Mouse (Mus musculus) testis, adult 2 months (tissue): Measurements from ENCODE around the gene H3f3a. TPM values are rescaled to one million over a fixed set of nuclear protein-coding genes. Genes with fewer than 3 reads are reported as not detected.

Source experiments
- H3K27ac ChIP-seq: fragments of 200-500 bp; 2 replicates; pipeline ENCODE4 v1.5.1; 2012; ENCODE audit warnings: low read depth, low read length; ENCODE audit not compliant: control insufficient read depth, insufficient read depth
- H3K27me3 ChIP-seq: fragments of 200-500 bp; 2 replicates; pipeline ENCODE4 v1.6.1; 2012; ENCODE audit warnings: mild to moderate bottlenecking, low read length, moderate library complexity; ENCODE audit not compliant: control insufficient read depth, insufficient read depth
- H3K36me3 ChIP-seq: fragments of 200-500 bp; 2 replicates; pipeline ENCODE4 v1.6.1; 2012; ENCODE audit warnings: mild to moderate bottlenecking, low read length; ENCODE audit not compliant: control insufficient read depth, insufficient read depth
- H3K4me1 ChIP-seq: fragments of 200-500 bp; 2 replicates; pipeline ENCODE4 v1.6.1; 2012; ENCODE audit warnings: low read length; ENCODE audit not compliant: control insufficient read depth, insufficient read depth
- H3K4me3 ChIP-seq: fragments of 200-500 bp; 2 replicates; pipeline ENCODE4 v1.5.1; 2012; ENCODE audit warnings: low read depth, mild to moderate bottlenecking, low read length, moderate library complexity, mixed read lengths; ENCODE audit not compliant: control insufficient read depth
- CTCF ChIP-seq: fragments of 200-500 bp; IDR thresholded peaks from 2 replicates; pipeline ENCODE4 v1.5.1; 2012; ENCODE audit warnings: low read depth, mild to moderate bottlenecking, inconsistent platforms, low read length, moderate library complexity; ENCODE audit not compliant: control insufficient read depth, insufficient read depth, insufficient replicate concordance
- POLR2A ChIP-seq: fragments of 200-500 bp; IDR thresholded peaks from 2 replicates; pipeline ENCODE4 v1.6.1; 2012; ENCODE audit warnings: low read depth, mild to moderate bottlenecking, inconsistent platforms, low read length, moderate library complexity; ENCODE audit not compliant: control insufficient read depth
- polyA plus RNA-seq: library from polyadenylated mRNA; depleted of rRNA; stranded (reverse); fragments of >200 nt; gene quantifications from 2 replicates; pipeline ENCODE4 v1.2.3, GENCODE M21; 2012; rRNA removed

Gene H3f3a
- polyA plus RNA-seq, result 538 and 540 TPM in 2 replicates

GRCm38 (mm10) chr1:180813885-180814740, at the start of gene H3f3a:
Gene H3f3a (minus strand): TSS chr1:180813943.
- TF ChIP-seq POLR2A (peak; percentile 37; the same call in 1 of the 2 replicates), CTCF (no peak)
- H3K27me3 ChIP-seq, result no peaks in the 10 kb centered on the region
- peaks cover 3% of the 10 kb centered on the region; the same call in 1 of the 2 replicates for H3K4me1 ChIP-seq
- peak within 1 kb of the TSS; percentile 99 for H3K4me3 ChIP-seq
- peaks cover 2% of the 10 kb centered on the region; the same call in 1 of the 2 replicates for H3K36me3 ChIP-seq
- peak within 1 kb of the TSS; percentile 99 for H3K27ac ChIP-seq

- TF ChIP-seq CTCF (no peak), POLR2A (no peak)
- H3K27me3 ChIP-seq, result no peaks in the 10 kb centered on the region
- no peak overlapping the region for H3K27ac ChIP-seq
- H3K36me3 ChIP-seq, result peaks cover 6% of the 10 kb centered on the region
- H3K4me1 ChIP-seq, result no peaks in the 10 kb centered on the region
- no peak overlapping the region for H3K4me3 ChIP-seq
Measured at GRCm38 (mm10) chr1:180860030-180860429, 46.3 kb upstream of the H3f3a start.

GRCm38 (mm10) chr1:180858763-180859162, 45.0 kb upstream of the H3f3a start:
- Histone ChIP-seq H3K27me3 (no peaks in the 10 kb centered on the region), H3K4me3 (no peak overlapping the region), H3K36me3 (peaks cover 4% of the 10 kb centered on the region), H3K27ac (no peak overlapping the region), H3K4me1 (no peaks in the 10 kb centered on the region)
- TF ChIP-seq POLR2A, result no peak
- no peak for TF ChIP-seq CTCF

GRCm38 (mm10) chr1:180850316-180851270, 36.9 kb upstream of the H3f3a start, which contains the start of gene Sde2:
Gene Sde2 (plus strand): TSS chr1:180851127.
- H3K27ac ChIP-seq, result peak within 1 kb of the TSS; percentile 95
- no peaks in the 10 kb centered on the region for H3K27me3 ChIP-seq
- TF ChIP-seq CTCF (no peak), POLR2A (peak; percentile 97)
- H3K4me3 ChIP-seq, result peak within 1 kb of the TSS; percentile 94
- peaks cover 8% of the 10 kb centered on the region for H3K4me1 ChIP-seq
- H3K36me3 ChIP-seq, result no peaks in the 10 kb centered on the region

- peak overlapping the region; percentile 94 for H3K4me3 ChIP-seq
- peaks cover 8% of the 10 kb centered on the region for H3K4me1 ChIP-seq
- no peak for TF ChIP-seq CTCF
- TF ChIP-seq POLR2A, result no peak
- H3K27ac ChIP-seq, result peak overlapping the region; percentile 95
- H3K36me3 ChIP-seq, result no peaks in the 10 kb centered on the region
- H3K27me3 ChIP-seq, result no peaks in the 10 kb centered on the region
Measured at GRCm38 (mm10) chr1:180849701-180850301, 36.1 kb upstream of the H3f3a start.

- H3K36me3 ChIP-seq, result no peaks in the 10 kb centered on the region
- peak overlapping the region; percentile 26 for H3K4me3 ChIP-seq
- peaks cover 8% of the 10 kb centered on the region for H3K4me1 ChIP-seq
- H3K27ac ChIP-seq, result peak overlapping the region; percentile 88
- TF ChIP-seq CTCF, result no peak
- TF ChIP-seq POLR2A, result no peak
- H3K27me3 ChIP-seq, result no peaks in the 10 kb centered on the region
Measured at GRCm38 (mm10) chr1:180848511-180849241, 34.9 kb upstream of the H3f3a start.
